Mouse (Mus musculus): ENCODE results near the gene Ywhae. TPM values are rescaled to one million over a fixed set of nuclear protein-coding genes. Genes with fewer than 3 reads are reported as not detected.

Gene Ywhae
- polyA plus RNA-seq, 1 experiment from 2014 or later = 1,137 TPM

DNA sequence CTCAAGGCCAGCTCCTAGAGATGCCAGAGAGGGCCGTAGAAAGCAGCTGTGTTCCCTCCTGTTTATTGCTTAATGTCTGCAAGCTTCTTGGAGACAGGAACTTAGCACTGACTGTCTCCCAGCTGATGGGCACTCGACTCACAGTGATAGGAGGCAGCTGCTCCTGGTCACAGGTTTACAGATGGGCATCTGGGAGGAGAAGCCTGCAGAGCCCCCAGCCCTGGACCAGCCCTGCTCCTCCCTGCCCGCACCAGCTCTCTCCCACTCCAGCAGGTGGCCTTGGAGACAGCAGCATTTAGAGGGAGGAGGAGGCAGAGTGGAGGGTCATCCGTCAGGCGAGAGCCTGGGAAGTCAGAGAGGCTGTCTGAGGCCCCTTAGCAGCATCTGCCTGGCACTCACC lies 74.8 kb downstream of the Ywhae start:
- H3K4me3 ChIP-seq = no peak overlapping the region
- 36% methylated on average over 5 of the region's 5 CpGs for WGBS
- 0 out of 2 replicates have a peak, but pooled peaks cover 5% of the 10 kb centered on the region for H3K27me3 ChIP-seq (ENCODE audit: low read depth, poor library complexity, severe bottlenecking)
- no peak overlapping the region for H3K27ac ChIP-seq
- DNase-seq (ENCODE audit: low spot score) = no peak
- H3K36me3 ChIP-seq = no peaks in the 10 kb centered on the region
- peaks cover 7% of the 10 kb centered on the region; the same call in 1 of the 2 replicates for H3K4me1 ChIP-seq
- H3K9me3 ChIP-seq (replicated peaks) = no peaks in the 10 kb centered on the region

DNA sequence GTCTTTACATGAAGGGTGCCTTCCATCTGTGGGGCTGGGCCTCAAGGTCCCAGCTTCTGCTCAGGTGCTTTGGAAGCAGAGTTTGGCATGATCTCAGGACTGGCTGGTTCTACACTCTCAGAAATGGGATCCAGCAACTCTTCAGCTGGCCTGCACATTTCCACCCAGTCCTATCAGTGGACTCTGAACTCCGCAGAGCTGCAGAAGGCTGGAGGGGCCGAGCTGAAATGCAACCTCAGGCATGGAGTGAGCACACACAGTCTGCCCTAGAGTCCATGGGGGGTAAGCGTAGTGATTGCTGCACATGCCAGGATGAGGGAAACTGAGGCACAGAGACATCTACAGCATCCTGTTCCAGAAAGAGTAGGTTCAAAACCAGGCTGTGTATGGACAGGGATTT lies 77.9 kb downstream of the Ywhae start:
- no peaks in the 10 kb centered on the region for H3K36me3 ChIP-seq
- H3K9me3 ChIP-seq (replicated peaks) = no peaks in the 10 kb centered on the region
- H3K27me3 ChIP-seq (ENCODE audit: low read depth, poor library complexity, severe bottlenecking) = 0 out of 2 replicates have a peak, but pooled peaks cover 5% of the 10 kb centered on the region
- WGBS = 93% methylated on average over 3 of the region's 3 CpGs
- no peak overlapping the region for H3K4me3 ChIP-seq
- H3K27ac ChIP-seq = no peak overlapping the region
- H3K4me1 ChIP-seq = peaks cover 12% of the 10 kb centered on the region; the same call in 1 of the 2 replicates
- DNase-seq (ENCODE audit: low spot score) = no peak

DNA sequence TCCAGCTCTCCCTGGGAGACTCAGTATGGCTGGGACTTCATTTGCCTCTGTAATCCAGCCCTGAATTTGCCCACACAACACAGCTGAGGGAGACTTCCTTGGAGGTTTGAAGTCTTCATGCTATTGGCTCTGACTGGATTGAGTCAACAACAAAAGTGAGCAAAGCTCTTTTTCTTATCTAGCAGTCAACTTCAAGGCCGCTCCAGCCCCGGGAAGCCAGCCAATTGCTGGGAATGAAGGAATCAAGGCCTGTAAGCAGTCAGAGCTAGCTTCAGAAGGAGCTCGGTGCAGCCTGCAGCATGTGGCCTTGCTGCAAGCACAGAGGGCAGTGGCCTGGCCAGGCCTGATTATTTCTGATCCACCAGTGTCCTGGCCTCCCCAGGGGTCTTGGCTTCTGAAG lies 79.2 kb downstream of the Ywhae start:
- Histone ChIP-seq H3K36me3 (no peaks in the 10 kb centered on the region), H3K4me3 (no peak overlapping the region), H3K27ac (no peak overlapping the region), H3K9me3 (replicated peaks) (no peaks in the 10 kb centered on the region), H3K4me1 (peaks cover 12% of the 10 kb centered on the region), H3K27me3 (ENCODE audit: low read depth, poor library complexity, severe bottlenecking) (no peaks in the 10 kb centered on the region)
- 59% methylated on average over 3 of the region's 3 CpGs for WGBS
- no peak for DNase-seq (ENCODE audit: low spot score)

DNA sequence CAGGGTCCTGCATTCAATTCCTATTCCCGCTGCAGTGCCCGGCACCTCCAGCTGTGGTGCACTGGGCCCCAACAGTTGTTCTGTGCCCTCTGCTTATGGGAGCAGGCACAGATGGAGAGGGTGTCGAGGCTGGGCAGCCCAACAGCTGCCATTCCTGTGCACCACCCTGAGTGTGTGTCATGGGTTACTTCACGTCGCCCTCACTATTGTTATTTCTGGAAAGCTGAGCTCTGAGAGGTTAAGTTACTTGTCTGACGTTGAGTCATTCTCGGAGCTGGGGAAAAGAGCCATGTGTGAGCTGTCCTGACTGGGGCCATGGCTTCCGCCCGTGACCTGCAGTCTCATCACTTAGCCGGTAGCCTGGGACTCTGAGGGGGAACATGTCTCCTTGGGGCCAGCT lies 80.4 kb downstream of the Ywhae start:
- Histone ChIP-seq H3K4me1 (peaks cover 21% of the 10 kb centered on the region), H3K27ac (no peak overlapping the region), H3K4me3 (no peak overlapping the region), H3K27me3 (ENCODE audit: low read depth, poor library complexity, severe bottlenecking) (no peaks in the 10 kb centered on the region), H3K36me3 (no peaks in the 10 kb centered on the region), H3K9me3 (replicated peaks) (no peaks in the 10 kb centered on the region)
- 77% methylated on average over 10 of the region's 10 CpGs for WGBS
- no peak for DNase-seq (ENCODE audit: low spot score)

Other genes with a start within 250 kb of the Ywhae start
- 81.7 and 82.6 TPM in 2 replicates for gene Prpf8, start 246.1 kb upstream of the Ywhae start, polyA plus RNA-seq (2016; fragmentation: Nextera tagmentation; extraction: Ambion mirVana)
- gene Rilp, start 222.8 kb upstream of the Ywhae start, polyA plus RNA-seq (2016; fragmentation: Nextera tagmentation; extraction: Ambion mirVana) = 0.25 and 0.46 TPM in 2 replicates
- gene Scarf1, start 219.3 kb upstream of the Ywhae start, polyA plus RNA-seq (2016; fragmentation: Nextera tagmentation; extraction: Ambion mirVana) = 7.0 and 7.1 TPM in 2 replicates
- gene Slc43a2, start 201.2 kb upstream of the Ywhae start, polyA plus RNA-seq (2016; fragmentation: Nextera tagmentation; extraction: Ambion mirVana) = 3.4 and 4.9 TPM in 2 replicates
- gene Pitpna, start 144.8 kb upstream of the Ywhae start, polyA plus RNA-seq (2016; fragmentation: Nextera tagmentation; extraction: Ambion mirVana) = 60.9 and 68.8 TPM in 2 replicates
- 14.4 and 17.6 TPM in 2 replicates for gene Inpp5k, start 101.9 kb upstream of the Ywhae start, polyA plus RNA-seq (2016; fragmentation: Nextera tagmentation; extraction: Ambion mirVana)
- 19.7 and 20.2 TPM in 2 replicates for gene Myo1c, start 82.4 kb upstream of the Ywhae start, polyA plus RNA-seq (2016; fragmentation: Nextera tagmentation; extraction: Ambion mirVana)
- 105 and 123 TPM in 2 replicates for gene Crk, start 53.6 kb upstream of the Ywhae start, polyA plus RNA-seq (2016; fragmentation: Nextera tagmentation; extraction: Ambion mirVana)
- gene Doc2b, start 63.2 kb downstream of the Ywhae start, polyA plus RNA-seq (2016; fragmentation: Nextera tagmentation; extraction: Ambion mirVana) = 0.06 and 0.20 TPM in 2 replicates
- gene Rph3al, start 205.6 kb downstream of the Ywhae start, polyA plus RNA-seq (2016; fragmentation: Nextera tagmentation; extraction: Ambion mirVana) = 1.2 and 2.4 TPM in 2 replicates

Data from limb, embryonic 10.5 days (tissue).